Mouse (Mus musculus): ENCODE measurements at regions not wholly inside any gene's neighbourhood (a gene's known extent, or its start where the extent isn't known, plus 50 kb on each side); places are given as distances from the start of the nearest gene placed in this dataset.

- TF ChIP-seq CTCF (IDR thresholded peaks at IDR 0.05; ENCODE audit: control insufficient read depth, insufficient read depth, insufficient replicate concordance, low read depth, low read length) (no peak), POLR2A (IDR thresholded peaks at IDR 0.05; ENCODE audit: control insufficient read depth, low read depth, low read length) (no peak)
These were observed 220.3 kb downstream of the Ccser2 start for GRCm38 (mm10) chr14:36748130-36748883.

Data from testis, adult 2 months (tissue).